Mouse (Mus musculus): Measurements from ENCODE around the gene Shank2.

- TF ChIP-seq EP300 (optimal IDR thresholded peaks at IDR 0.05) (no peak), CTCF (IDR thresholded peaks at IDR 0.05; ENCODE audit: low read depth) (no peak)
Measured at GRCm38 (mm10) chr7:144031611-144032010, 29.9 kb downstream of the Shank2 start.
